Mouse (Mus musculus) heart, adult 2 months (tissue): Measurements from ENCODE around the gene Sugt1.

Experiments used
- CTCF ChIP-seq: fragments of 200-600 bp; IDR thresholded peaks from 2 replicates; pipeline ENCODE4 v1.8.1; 2022; ENCODE audit warnings: antibody characterized with exemption, mild to moderate bottlenecking, moderate library complexity
- EP300 ChIP-seq: fragments of 200-500 bp; IDR thresholded peaks from 2 replicates; pipeline ENCODE4 v1.6.1; 2011; ENCODE audit warnings: low read depth, low read length, control low read depth; ENCODE audit not compliant: insufficient read depth
- POLR2A ChIP-seq: fragments of 200-500 bp; IDR thresholded peaks from 2 replicates; pipeline ENCODE4 v1.6.1; 2011; ENCODE audit warnings: mild to moderate bottlenecking, low read depth, low read length, control low read depth; ENCODE audit not compliant: insufficient read depth

DNA sequence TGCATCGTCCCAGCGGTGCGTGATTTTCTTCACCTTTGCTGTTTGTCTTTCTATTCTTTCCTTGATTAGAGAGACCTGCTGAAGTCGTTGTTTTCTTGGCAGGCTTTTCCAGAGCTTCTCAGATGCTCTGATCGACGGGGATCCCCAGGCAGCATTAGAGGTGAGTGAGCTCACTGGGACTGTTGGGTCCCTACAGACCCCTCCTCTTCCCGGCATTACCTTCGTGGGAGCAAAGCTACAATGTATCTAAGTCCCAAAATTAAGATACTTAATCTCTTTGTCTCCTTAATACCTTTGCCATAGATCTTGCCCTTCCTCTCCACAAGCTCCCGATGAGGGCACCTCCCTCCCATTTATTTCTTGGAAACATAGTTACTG, 350 bp downstream of the Sugt1 start:
- no peak for TF ChIP-seq EP300
- no peak for TF ChIP-seq CTCF
- no peak for TF ChIP-seq POLR2A
